Mouse (Mus musculus) heart, embryonic 15.5 days (tissue): ENCODE measurements around the gene Rab20. TPM values are rescaled to one million over a fixed set of nuclear protein-coding genes. Genes with fewer than 3 reads are reported as not detected.

Source experiments
- ATAC-seq: fragments of 200-750 bp; cut with Nextera tagmentation; replicated peaks from 2 replicates; pipeline ENCODE4 v1.8.0; 2017; ENCODE audit warnings: low read depth, moderate TSS enrichment; ENCODE audit not compliant: insufficient number of reproducible peaks, insufficient read depth, low FRiP score
- H3K27ac ChIP-seq: fragments of 300-500 bp; sonication (generic); 2 replicates; pipeline ENCODE4 v1.5.1; 2015; ENCODE audit warnings: mild to moderate bottlenecking, inconsistent platforms
- H3K27me3 ChIP-seq: fragments of 300-500 bp; sonication (generic); 2 replicates; pipeline ENCODE4 v1.6.1; 2015; ENCODE audit warnings: inconsistent platforms
- H3K36me3 ChIP-seq: fragments of 300-500 bp; sonication (generic); 2 replicates; pipeline ENCODE4 v1.6.1; 2015; ENCODE audit warnings: mild to moderate bottlenecking, inconsistent platforms
- H3K4me1 ChIP-seq: fragments of 300-500 bp; sonication (generic); replicated peaks from 2 replicates; pipeline ENCODE4 v1.6.1; 2015; ENCODE audit warnings: inconsistent platforms
- H3K4me2 ChIP-seq: fragments of 300-500 bp; sonication (generic); 2 replicates; pipeline ENCODE4 v1.6.1; 2015; ENCODE audit warnings: inconsistent platforms, mild to moderate bottlenecking, moderate library complexity
- H3K4me3 ChIP-seq: fragments of 300-500 bp; sonication (generic); 2 replicates; pipeline ENCODE4 v1.5.1; 2015; ENCODE audit warnings: mild to moderate bottlenecking, inconsistent platforms
- H3K9ac ChIP-seq: fragments of 300-500 bp; sonication (generic); 2 replicates; pipeline ENCODE4 v1.6.1; 2015; ENCODE audit warnings: mild to moderate bottlenecking, inconsistent platforms
- H3K9me3 ChIP-seq: fragments of 300-500 bp; sonication (generic); replicated peaks from 2 replicates; pipeline ENCODE4 v1.6.1; 2016; ENCODE audit warnings: inconsistent platforms
- WGBS: fragments of 180-500 bp; shearing (Covaris S2); methylation state at CpG from one replicate; pipeline ENCODE4 v1.1.7; 2015; ENCODE audit warnings: mixed read lengths; 5-methylcytosine and 5-hydroxymethylcytosine counted together
- polyA plus RNA-seq: library from polyadenylated mRNA; unstranded; fragments of >200 nt; fragmentation: Nextera tagmentation; extraction: Ambion mirVana; gene quantifications from 2 replicates; pipeline ENCODE4 v1.2.1, GENCODE M21; 2015

Gene Rab20
- polyA plus RNA-seq, 1 experiment from 2014 or later = 36.1 TPM

DNA sequence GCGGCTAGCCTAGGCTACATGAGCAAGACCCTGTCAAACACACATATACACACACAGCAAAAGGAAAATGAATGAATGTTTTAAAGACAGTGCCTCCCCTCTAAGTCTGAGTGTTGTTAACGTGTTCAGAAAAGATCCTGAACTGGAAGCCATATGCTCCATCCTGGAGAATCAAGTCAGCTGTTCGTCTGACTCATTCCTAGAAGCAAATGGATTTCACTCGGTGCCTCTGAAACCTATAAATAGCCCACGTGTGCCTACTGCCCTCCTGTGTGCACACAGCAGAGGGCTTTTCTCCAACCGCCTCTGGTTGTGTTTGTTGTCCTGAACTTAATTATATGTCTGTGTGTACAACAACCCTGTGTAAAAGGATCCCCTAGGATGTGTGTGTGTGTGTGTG lies 56.5 kb downstream of the Rab20 start:
- Histone ChIP-seq H3K36me3 (peaks cover 49% of the 10 kb centered on the region), H3K4me3 (no peak overlapping the region), H3K27me3 (no peaks in the 10 kb centered on the region), H3K27ac (peak overlapping the region; percentile 37; the same call in 1 of the 2 replicates), H3K4me1 (peaks cover 25% of the 10 kb centered on the region), H3K9me3 (no peaks in the 10 kb centered on the region), H3K9ac (no peak overlapping the region), H3K4me2 (no peak overlapping the region)
- no peak for ATAC-seq
- WGBS = 52% methylated on average over 6 of the region's 6 CpGs

DNA sequence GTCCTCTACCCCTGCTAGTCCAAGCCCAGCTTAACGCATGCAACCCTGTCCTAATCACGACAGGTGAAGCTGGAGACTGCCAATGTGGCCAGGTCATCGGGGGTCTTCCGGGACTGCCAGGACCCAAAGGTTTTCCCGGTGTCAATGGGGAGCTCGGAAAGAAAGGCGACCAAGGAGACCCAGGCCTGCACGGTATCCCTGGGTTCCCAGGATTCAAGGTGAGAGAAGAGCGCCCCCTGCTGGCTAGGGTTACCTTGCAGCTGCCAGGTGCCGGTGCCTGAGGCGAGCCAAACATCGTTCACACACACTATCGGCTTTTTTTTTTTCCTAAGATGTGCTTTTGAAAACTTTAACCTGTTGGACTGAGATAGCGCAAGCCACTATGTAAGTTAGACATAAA lies 57.4 kb downstream of the Rab20 start:
- H3K4me2 ChIP-seq = no peak overlapping the region
- no peak overlapping the region for H3K4me3 ChIP-seq
- no peaks in the 10 kb centered on the region for H3K9me3 ChIP-seq
- H3K27ac ChIP-seq = no peak overlapping the region
- H3K9ac ChIP-seq = no peak overlapping the region
- peaks cover 25% of the 10 kb centered on the region for H3K4me1 ChIP-seq
- ATAC-seq = no peak
- peaks cover 50% of the 10 kb centered on the region for H3K36me3 ChIP-seq
- 58% methylated on average over 14 of the region's 14 CpGs for WGBS
- H3K27me3 ChIP-seq = no peaks in the 10 kb centered on the region

DNA sequence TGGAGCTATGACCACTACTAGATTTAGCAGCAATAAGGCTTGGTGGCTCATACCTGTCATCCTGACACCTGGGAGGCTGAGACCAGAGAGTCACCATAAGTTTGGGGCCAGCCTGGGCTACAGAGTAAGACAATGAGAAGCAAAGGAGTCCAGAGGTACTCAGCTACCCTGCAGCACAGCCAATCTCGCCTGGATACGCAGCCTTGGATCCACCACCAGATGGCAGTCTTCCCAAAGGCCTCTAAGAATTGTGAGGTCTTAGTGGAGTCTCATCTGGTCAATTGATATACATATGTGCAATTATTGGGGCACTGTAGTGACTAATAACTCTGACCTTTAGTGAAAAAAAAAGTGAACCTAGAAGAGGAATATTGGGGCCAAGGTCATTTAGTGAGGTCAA lies 58.9 kb downstream of the Rab20 start:
- 15% methylated on average over 2 of the region's 2 CpGs for WGBS
- Histone ChIP-seq H3K27me3 (no peaks in the 10 kb centered on the region), H3K4me1 (peaks cover 25% of the 10 kb centered on the region), H3K4me3 (no peak overlapping the region), H3K4me2 (no peak overlapping the region), H3K9ac (no peak overlapping the region), H3K9me3 (no peaks in the 10 kb centered on the region), H3K36me3 (peaks cover 50% of the 10 kb centered on the region), H3K27ac (peak overlapping the region; percentile 78)
- peak; percentile 51 for ATAC-seq

DNA sequence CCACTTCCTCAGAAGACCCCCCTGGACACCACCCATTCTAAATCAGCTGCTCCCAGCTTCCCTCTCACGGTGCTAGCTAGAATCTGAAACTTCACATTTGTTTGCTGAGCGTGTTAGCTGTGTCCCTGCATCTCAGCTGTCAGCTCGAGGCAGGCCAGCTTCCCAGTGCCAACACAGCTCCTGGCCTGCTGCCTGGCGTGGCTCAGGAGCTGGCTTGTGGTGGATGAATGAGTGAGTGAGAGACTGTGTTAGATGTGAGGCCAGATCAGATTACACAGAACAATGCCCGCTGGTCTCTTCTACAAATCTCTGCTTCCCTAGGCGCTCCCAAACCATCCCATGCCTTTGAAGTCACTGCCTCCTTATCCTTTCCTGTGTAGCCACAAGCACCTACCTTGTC lies 59.3 kb downstream of the Rab20 start:
- WGBS = 24% methylated on average over 6 of the region's 6 CpGs
- 0 out of 2 replicates have a peak overlapping the region, but pooled peaks have one; percentile 36 for H3K4me2 ChIP-seq
- H3K27ac ChIP-seq = peak overlapping the region; percentile 78
- H3K4me3 ChIP-seq = no peak overlapping the region
- peaks cover 51% of the 10 kb centered on the region for H3K36me3 ChIP-seq
- no peaks in the 10 kb centered on the region for H3K27me3 ChIP-seq
- H3K4me1 ChIP-seq = peaks cover 26% of the 10 kb centered on the region
- ATAC-seq = peak; percentile 72
- no peaks in the 10 kb centered on the region for H3K9me3 ChIP-seq
- H3K9ac ChIP-seq = peak overlapping the region; percentile 14; the same call in 1 of the 2 replicates

DNA sequence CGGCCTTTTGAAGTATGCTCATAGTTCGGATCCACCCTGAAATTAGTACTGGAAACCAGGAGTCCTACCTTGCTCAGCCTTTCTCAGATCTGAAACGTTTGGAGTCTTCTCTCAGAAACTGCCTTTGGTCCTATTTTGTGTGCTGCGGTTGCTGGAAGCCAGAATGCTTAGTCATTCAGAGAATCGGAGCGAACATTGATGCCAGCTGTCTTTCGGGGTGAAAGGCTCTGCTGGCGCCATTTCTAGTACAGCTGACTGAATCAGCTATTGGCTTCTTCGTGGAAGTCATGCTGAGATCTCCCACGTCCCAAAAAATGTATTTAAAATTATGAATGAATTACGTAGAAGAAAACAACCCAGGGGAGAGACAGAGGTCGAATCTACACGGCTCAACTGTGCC lies 60.7 kb downstream of the Rab20 start:
- ATAC-seq = no peak
- WGBS = 77% methylated on average over 13 of the region's 13 CpGs

DNA sequence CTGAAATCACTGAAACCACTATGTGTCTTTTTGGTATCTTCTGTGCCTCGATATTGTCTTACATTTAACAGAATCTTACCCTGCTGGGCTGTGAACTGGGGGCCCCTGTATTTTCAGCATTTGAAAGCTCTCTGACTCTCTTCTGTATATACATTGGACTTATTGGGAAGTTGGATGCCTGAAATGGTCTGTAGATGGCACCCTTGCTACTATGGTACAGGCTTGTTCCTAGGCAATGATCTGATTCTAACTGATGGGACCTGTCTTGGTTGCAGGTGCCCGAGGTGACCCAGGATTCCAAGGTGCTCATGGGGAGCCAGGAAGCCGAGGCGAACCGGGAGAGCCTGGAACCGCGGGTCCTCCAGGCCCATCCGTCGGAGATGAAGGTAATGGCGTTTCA lies 63.4 kb downstream of the Rab20 start:
- no peak overlapping the region for H3K4me2 ChIP-seq
- WGBS = 83% methylated on average over 10 of the region's 10 CpGs
- H3K27me3 ChIP-seq = no peaks in the 10 kb centered on the region
- no peak for ATAC-seq
- no peak overlapping the region for H3K27ac ChIP-seq
- no peak overlapping the region for H3K9ac ChIP-seq
- H3K9me3 ChIP-seq = no peaks in the 10 kb centered on the region
- H3K4me3 ChIP-seq = no peak overlapping the region
- H3K4me1 ChIP-seq = peaks cover 38% of the 10 kb centered on the region
- peaks cover 36% of the 10 kb centered on the region for H3K36me3 ChIP-seq

More for the DNA sequence above, 60.7 kb downstream of the Rab20 start:
- Histone ChIP-seq H3K27ac (no peak overlapping the region), H3K27me3 (no peaks in the 10 kb centered on the region), H3K9ac (no peak overlapping the region), H3K4me2 (no peak overlapping the region), H3K4me1 (peaks cover 36% of the 10 kb centered on the region), H3K4me3 (no peak overlapping the region), H3K9me3 (no peaks in the 10 kb centered on the region), H3K36me3 (peaks cover 41% of the 10 kb centered on the region)

DNA sequence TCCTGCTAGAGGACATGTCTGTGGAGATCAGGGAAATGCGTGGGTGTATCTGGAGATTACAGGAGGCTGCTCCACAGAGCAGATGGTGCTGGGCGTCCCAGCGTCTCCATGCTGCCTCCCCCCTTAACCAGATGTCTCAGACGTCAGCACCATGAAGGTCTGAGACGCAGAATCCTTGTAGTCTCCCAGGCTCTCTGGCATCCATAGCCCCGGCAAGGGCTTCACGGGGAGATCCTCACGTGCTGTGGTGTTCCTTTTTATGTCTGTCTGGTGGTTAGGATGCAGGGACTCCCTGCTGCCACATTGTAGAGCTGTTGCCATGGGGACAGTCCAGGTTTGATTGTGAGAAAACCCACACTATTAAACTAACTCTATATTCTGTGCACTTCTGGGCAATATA lies 64.2 kb downstream of the Rab20 start:
- ATAC-seq = no peak
- no peaks in the 10 kb centered on the region for H3K27me3 ChIP-seq
- H3K4me1 ChIP-seq = peaks cover 33% of the 10 kb centered on the region
- WGBS = 65% methylated on average over 8 of the region's 8 CpGs
- H3K9me3 ChIP-seq = no peaks in the 10 kb centered on the region
- no peak overlapping the region for H3K27ac ChIP-seq
- H3K9ac ChIP-seq = no peak overlapping the region
- H3K36me3 ChIP-seq = peaks cover 40% of the 10 kb centered on the region
- no peak overlapping the region for H3K4me3 ChIP-seq
- no peak overlapping the region for H3K4me2 ChIP-seq

DNA sequence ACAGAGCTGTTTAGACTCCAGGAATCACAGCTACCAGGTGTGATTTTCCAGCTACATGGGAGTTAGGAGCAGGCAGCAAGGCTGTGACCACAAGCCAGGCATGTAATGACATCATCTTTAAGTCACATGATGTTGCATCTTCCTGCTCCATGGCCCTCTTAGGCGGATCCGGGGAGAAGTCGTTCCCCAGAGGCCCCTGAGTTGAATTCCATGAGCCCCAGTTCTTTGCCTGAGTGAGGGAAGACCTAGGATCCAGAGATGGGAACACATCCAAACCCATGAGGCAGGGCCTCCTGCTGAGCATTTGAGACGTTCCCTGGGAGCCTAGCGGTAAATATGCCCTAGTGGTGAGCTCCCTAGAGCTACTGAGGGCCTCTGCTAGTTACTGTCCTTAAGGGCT lies 66.1 kb downstream of the Rab20 start:
- Histone ChIP-seq H3K4me2 (no peak overlapping the region), H3K27me3 (no peaks in the 10 kb centered on the region), H3K36me3 (peaks cover 56% of the 10 kb centered on the region), H3K4me3 (no peak overlapping the region), H3K9ac (no peak overlapping the region), H3K27ac (peak overlapping the region; percentile 47), H3K4me1 (peaks cover 23% of the 10 kb centered on the region), H3K9me3 (no peaks in the 10 kb centered on the region)
- 40% methylated on average over 5 of the region's 5 CpGs for WGBS
- no peak for ATAC-seq

DNA sequence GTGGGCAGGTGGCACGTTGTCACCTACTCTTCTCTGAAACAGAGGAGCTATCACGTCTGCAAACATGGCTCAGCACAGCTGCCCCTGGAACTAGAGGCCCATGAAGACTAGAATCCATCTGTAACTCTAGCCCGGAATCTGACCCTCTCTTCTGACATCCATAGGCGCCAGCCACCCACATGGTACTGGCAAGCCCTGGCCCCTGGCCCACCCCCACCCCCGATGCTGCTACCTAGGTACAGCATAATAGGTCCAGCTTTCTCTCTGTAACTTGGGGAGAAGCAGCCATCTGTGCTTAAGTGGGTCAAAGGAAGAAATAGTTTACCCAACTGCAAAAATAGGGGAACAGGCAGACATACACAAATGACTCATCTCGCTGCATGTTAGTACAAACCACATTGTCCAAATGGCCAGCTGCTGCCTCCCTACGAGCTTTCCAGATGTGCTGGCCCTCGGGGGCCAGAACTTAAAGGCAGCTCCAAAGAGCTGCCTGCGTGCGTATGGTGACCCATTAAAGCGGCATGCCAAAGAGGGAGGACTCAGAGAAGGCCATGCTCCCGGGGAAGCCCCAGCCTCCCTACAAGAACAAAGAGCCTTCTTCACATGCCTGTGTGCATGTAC lies 66.9 kb downstream of the Rab20 start:
- no peak overlapping the region for H3K4me2 ChIP-seq
- peaks cover 29% of the 10 kb centered on the region for H3K4me1 ChIP-seq
- H3K36me3 ChIP-seq = peaks cover 51% of the 10 kb centered on the region
- 65% methylated on average over 12 of the region's 12 CpGs for WGBS
- no peaks in the 10 kb centered on the region for H3K27me3 ChIP-seq
- peak overlapping the region; percentile 47 for H3K27ac ChIP-seq
- H3K9ac ChIP-seq = no peak overlapping the region
- no peak for ATAC-seq
- H3K4me3 ChIP-seq = no peak overlapping the region
- H3K9me3 ChIP-seq = no peaks in the 10 kb centered on the region

DNA sequence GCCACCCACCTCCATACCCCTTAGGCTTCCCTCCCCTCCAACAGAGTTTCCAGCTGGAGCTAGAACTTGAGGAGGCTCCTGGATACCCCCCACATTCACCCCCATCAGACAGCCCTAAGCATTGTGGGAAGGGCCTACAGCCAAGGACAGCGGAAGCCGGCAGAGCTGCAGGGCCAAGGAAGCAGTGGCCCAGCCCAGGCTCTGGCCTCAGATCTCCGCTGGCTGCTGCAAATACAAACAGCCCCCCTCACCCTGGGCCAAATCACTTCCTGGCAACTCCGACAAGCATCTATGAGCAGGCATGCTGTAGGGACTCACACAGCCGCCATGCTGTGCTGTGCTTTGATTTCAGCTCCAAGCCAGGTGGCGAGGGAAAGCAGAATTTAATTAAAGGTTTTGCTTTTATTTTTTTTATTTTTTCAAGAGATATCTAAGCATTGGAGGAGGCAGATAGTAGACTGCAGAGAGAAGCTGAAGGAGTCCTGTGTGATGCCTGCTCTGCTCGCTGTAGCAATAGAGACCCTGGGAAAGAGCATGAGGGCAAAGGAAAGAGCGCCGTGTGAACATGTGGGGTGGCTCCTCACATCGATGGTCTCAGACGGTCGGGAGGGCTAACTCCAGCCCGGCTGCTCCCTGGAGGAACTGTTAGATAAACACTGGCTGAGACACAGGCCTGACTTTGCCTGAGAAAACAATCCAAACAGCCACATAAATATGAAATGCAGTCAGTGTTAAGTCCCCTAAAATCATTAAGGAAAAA lies 72.6 kb downstream of the Rab20 start:
- Histone ChIP-seq H3K9ac (peak overlapping the region; percentile 27; the same call in 1 of the 2 replicates), H3K4me3 (no peak overlapping the region), H3K4me1 (peaks cover 29% of the 10 kb centered on the region), H3K36me3 (peaks cover 38% of the 10 kb centered on the region), H3K27ac (peak overlapping the region; percentile 71), H3K4me2 (no peak overlapping the region), H3K9me3 (no peaks in the 10 kb centered on the region), H3K27me3 (no peaks in the 10 kb centered on the region)
- ATAC-seq = peak; percentile 77
- WGBS = 32% methylated on average over 13 of the region's 13 CpGs

DNA sequence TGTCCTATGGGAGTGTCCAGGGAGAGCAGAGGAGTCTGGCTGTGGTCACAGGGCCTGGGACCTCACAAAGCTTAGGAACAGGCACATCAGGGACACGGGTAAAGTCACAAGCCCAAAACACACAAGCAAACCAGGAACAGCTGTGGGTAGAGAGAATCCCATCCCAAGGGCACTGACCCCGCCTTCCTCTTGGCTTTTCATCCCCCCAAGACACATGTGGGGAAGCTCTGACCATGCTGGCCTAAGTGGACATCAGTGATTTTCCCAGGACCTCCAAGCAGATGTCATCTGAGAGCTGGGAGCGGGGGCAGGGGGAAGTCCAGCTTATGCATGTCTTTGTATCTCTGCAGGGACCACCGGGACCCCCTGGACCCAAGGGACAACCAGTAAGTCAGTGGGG lies 73.9 kb downstream of the Rab20 start:
- Histone ChIP-seq H3K9ac (no peak overlapping the region), H3K9me3 (no peaks in the 10 kb centered on the region), H3K36me3 (peaks cover 26% of the 10 kb centered on the region), H3K27ac (peak overlapping the region; percentile 71), H3K27me3 (no peaks in the 10 kb centered on the region), H3K4me3 (no peak overlapping the region), H3K4me1 (peaks cover 42% of the 10 kb centered on the region), H3K4me2 (no peak overlapping the region)
- WGBS = 70% methylated on average over 4 of the region's 4 CpGs
- ATAC-seq = no peak

DNA sequence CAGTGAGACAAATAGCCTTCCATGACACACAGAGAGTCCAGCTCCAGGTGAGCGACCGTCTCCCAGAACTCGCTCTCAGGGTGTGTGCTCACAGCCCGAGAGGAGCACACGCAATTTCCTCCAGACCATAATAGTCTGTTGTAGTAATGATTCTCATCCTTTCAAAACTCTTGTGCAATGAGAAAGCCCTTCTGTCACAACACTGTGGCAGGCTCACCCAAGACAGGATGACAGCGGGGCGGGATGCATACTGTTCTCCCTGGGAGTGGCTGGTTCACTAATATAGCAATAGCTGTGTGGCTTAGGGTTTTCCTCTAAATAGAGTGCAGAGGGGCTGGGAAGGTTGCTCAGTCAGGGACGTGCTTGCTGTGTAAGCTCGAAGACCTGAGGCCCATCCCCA lies 74.7 kb downstream of the Rab20 start:
- Histone ChIP-seq H3K27me3 (no peaks in the 10 kb centered on the region), H3K9me3 (no peaks in the 10 kb centered on the region), H3K36me3 (peaks cover 21% of the 10 kb centered on the region), H3K27ac (no peak overlapping the region), H3K4me3 (no peak overlapping the region), H3K4me2 (no peak overlapping the region), H3K4me1 (peaks cover 49% of the 10 kb centered on the region), H3K9ac (no peak overlapping the region)
- ATAC-seq = no peak
- 92% methylated on average over 9 of the region's 9 CpGs for WGBS
